Mouse (Mus musculus) stomach, postnatal 0 days (tissue): Measurements from ENCODE around the gene Abcg1.

Experiments used
- CTCF ChIP-seq: IDR thresholded peaks from 2 replicates; pipeline ENCODE4 v1.5.1; 2016; ENCODE audit warnings: antibody characterized with exemption, low read depth, mild to moderate bottlenecking, moderate library complexity
- EP300 ChIP-seq: optimal IDR thresholded peaks from 2 replicates; pipeline ENCODE3; 2016; ENCODE audit warnings: antibody characterized with exemption

DNA sequence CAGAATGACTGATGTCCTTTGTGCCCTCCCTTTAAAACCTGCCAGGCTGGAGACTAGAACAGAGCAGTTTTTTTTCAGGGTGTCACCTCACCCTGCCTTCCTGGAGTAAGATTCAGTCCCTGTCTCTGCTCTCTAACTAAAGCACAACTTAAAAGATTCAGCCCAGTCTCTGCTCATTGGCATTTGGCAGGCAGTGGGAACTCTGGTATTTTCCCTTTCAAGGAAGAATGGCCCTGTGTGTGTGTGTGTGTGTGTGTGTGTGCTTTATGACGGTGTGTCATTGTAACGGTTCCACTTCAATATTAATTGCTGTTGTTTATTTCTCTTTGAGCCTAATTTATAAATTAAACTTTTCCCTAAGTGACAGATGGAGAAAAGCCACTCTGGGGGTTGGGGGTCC lies 14.7 kb upstream of the Abcg1 start:
- TF ChIP-seq EP300 = no peak
- no peak for TF ChIP-seq CTCF
